Mouse (Mus musculus): Measurements from ENCODE around the gene Trpd52l3. TPM values are rescaled to one million over a fixed set of nuclear protein-coding genes. Genes with fewer than 3 reads are reported as not detected.

Gene Trpd52l3
- polyA plus RNA-seq (2015; fragmentation: Nextera tagmentation; extraction: Ambion mirVana) = not detected in 2 replicates

GRCm38 (mm10) chr19:30003621-30004020 is at the start of gene Trpd52l3:
TSS of gene Trpd52l3 (plus strand) at chr19:30003790.
- WGBS = 94% methylated on average over 9 of the region's 9 CpGs

DNA sequence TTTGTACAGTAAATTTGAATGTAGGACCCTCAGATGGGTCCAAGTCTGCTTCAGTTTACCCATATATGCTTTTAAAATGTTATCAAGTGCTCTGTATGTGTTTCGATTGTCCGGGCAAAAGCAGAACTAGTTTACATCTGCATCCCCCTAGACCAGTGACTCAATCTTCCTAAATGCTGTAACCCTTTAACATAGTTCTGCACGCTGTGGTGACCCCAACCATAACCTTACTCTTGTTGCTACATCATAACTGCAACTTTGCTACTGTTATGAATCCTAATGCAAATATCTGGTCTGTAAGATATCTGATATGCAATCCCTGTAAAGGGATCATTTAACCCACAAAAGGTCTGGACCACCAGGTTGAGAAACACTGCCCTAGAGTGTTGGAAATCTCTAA is 49.8 kb upstream of the Trpd52l3 start:
- Histone ChIP-seq H3K9me3 (no peaks in the 10 kb centered on the region), H3K4me1 (replicated peaks) (0 out of 2 replicates have a peak, but pooled peaks cover 2% of the 10 kb centered on the region), H3K36me3 (no peaks in the 10 kb centered on the region), H3K9ac (no peak overlapping the region), H3K27me3 (no peaks in the 10 kb centered on the region), H3K27ac (no peak overlapping the region), H3K4me2 (no peak overlapping the region), H3K4me3 (no peak overlapping the region)
- WGBS = 96% methylated on average over 3 of the region's 3 CpGs
- no peak for ATAC-seq (ENCODE audit: low FRiP score)

More at GRCm38 (mm10) chr19:30003621-30004020, at the start of gene Trpd52l3:
- H3K27me3 ChIP-seq = no peaks in the 10 kb centered on the region
- H3K4me3 ChIP-seq = no peak within 1 kb of the TSS
- no peak for ATAC-seq (ENCODE audit: low FRiP score)
- no peaks in the 10 kb centered on the region for H3K9me3 ChIP-seq
- peaks cover 7% of the 10 kb centered on the region for H3K4me1 ChIP-seq (replicated peaks)
- H3K9ac ChIP-seq = no peak within 1 kb of the TSS
- H3K27ac ChIP-seq = no peak within 1 kb of the TSS
- H3K4me2 ChIP-seq = no peak within 1 kb of the TSS
- H3K36me3 ChIP-seq = no peaks in the 10 kb centered on the region

DNA sequence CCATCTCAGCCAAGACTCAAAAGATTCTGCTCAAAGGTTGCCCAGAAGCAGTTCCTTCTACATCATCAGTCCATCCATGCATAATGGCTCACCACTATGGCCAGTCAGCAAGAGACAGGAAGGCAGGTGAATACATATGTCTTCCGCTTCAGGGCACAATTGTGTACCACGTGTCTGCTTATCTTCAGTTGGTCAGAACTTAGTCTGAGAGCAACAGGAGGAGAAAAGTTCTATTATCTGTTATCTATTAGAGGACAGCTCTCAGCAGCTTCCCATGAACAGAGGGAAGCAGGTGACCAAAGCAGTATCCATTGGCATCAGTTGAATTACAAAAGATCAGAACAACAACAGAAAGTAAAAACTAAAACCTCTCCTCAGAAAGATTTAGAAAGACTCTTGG is 48.1 kb upstream of the Trpd52l3 start:
- Histone ChIP-seq H3K4me2 (no peak overlapping the region), H3K4me1 (replicated peaks) (no peaks in the 10 kb centered on the region), H3K4me3 (no peak overlapping the region), H3K27me3 (no peaks in the 10 kb centered on the region), H3K36me3 (no peaks in the 10 kb centered on the region), H3K9me3 (no peaks in the 10 kb centered on the region), H3K9ac (no peak overlapping the region), H3K27ac (no peak overlapping the region)
- 90% methylated on average over 2 of the region's 2 CpGs for WGBS
- no peak for ATAC-seq (ENCODE audit: low FRiP score)

GRCm38 (mm10) chr19:29960906-29961305 is 42.7 kb upstream of the Trpd52l3 start:
- ATAC-seq (ENCODE audit: low FRiP score) = no peak
- H3K4me3 ChIP-seq = no peak overlapping the region
- no peaks in the 10 kb centered on the region for H3K27me3 ChIP-seq
- no peak overlapping the region for H3K9ac ChIP-seq
- no peaks in the 10 kb centered on the region for H3K9me3 ChIP-seq
- H3K4me2 ChIP-seq = no peak overlapping the region
- 80% methylated on average over 4 of the region's 4 CpGs for WGBS
- H3K36me3 ChIP-seq = no peaks in the 10 kb centered on the region
- H3K27ac ChIP-seq = no peak overlapping the region
- no peaks in the 10 kb centered on the region for H3K4me1 ChIP-seq (replicated peaks)

GRCm38 (mm10) chr19:29961842-29962241 is 41.7 kb upstream of the Trpd52l3 start:
- 83% methylated on average over 6 of the region's 6 CpGs for WGBS
- Histone ChIP-seq H3K9me3 (peaks cover 4% of the 10 kb centered on the region; the same call in 1 of the 2 replicates), H3K4me2 (no peak overlapping the region), H3K9ac (no peak overlapping the region), H3K27me3 (no peaks in the 10 kb centered on the region), H3K36me3 (no peaks in the 10 kb centered on the region), H3K4me3 (no peak overlapping the region), H3K27ac (no peak overlapping the region), H3K4me1 (replicated peaks) (no peaks in the 10 kb centered on the region)
- no peak for ATAC-seq (ENCODE audit: low FRiP score)

DNA sequence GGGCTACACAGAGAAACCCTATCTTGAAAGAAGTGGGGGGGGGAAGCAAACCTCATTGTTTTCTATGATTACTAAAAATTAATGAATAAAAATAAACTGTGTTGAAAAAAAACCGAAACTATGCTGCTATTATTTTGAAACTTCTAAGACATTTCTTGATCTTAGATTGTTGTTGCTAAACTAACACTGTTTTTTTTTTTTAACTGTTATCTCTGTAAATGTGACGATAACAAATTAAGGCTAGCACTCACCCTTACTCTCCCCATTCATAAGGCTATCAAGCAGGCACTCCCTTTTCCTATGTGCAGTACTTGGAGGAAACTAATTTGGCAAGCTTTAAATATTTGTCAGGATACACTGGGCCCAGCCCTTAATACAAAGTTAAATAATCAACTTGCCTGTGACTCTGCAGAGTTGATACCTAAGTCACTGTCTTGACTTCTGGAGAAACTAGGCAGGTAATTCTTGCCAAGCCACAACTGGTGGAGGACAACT is 39.9 kb upstream of the Trpd52l3 start:
- Histone ChIP-seq H3K9me3 (peaks cover 7% of the 10 kb centered on the region; the same call in 1 of the 2 replicates), H3K27me3 (no peaks in the 10 kb centered on the region), H3K36me3 (no peaks in the 10 kb centered on the region), H3K4me2 (no peak overlapping the region), H3K27ac (no peak overlapping the region), H3K4me1 (replicated peaks) (no peaks in the 10 kb centered on the region), H3K4me3 (no peak overlapping the region), H3K9ac (no peak overlapping the region)
- WGBS = 88% methylated on average over 2 of the region's 2 CpGs
- no peak for ATAC-seq (ENCODE audit: low FRiP score)

GRCm38 (mm10) chr19:29967960-29968359 is 35.6 kb upstream of the Trpd52l3 start:
- H3K9me3 ChIP-seq = peaks cover 7% of the 10 kb centered on the region; the same call in 1 of the 2 replicates
- H3K4me3 ChIP-seq = no peak overlapping the region
- 92% methylated on average over 3 of the region's 3 CpGs for WGBS
- H3K36me3 ChIP-seq = no peaks in the 10 kb centered on the region
- H3K27ac ChIP-seq = no peak overlapping the region
- no peak for ATAC-seq (ENCODE audit: low FRiP score)
- H3K4me1 ChIP-seq (replicated peaks) = no peaks in the 10 kb centered on the region
- no peak overlapping the region for H3K4me2 ChIP-seq
- no peak overlapping the region for H3K9ac ChIP-seq
- H3K27me3 ChIP-seq = no peaks in the 10 kb centered on the region

GRCm38 (mm10) chr19:29973396-29973795 is 30.2 kb upstream of the Trpd52l3 start:
- ATAC-seq (ENCODE audit: low FRiP score) = no peak
- no peaks in the 10 kb centered on the region for H3K4me1 ChIP-seq (replicated peaks)
- no peak overlapping the region for H3K4me3 ChIP-seq
- no peak overlapping the region for H3K9ac ChIP-seq
- no peaks in the 10 kb centered on the region for H3K36me3 ChIP-seq
- 77% methylated on average over 5 of the region's 5 CpGs for WGBS
- no peak overlapping the region for H3K4me2 ChIP-seq
- H3K27me3 ChIP-seq = no peaks in the 10 kb centered on the region
- H3K9me3 ChIP-seq = no peaks in the 10 kb centered on the region; the same call in 1 of the 2 replicates
- no peak overlapping the region for H3K27ac ChIP-seq

- H3K9ac ChIP-seq = no peak overlapping the region
- no peak overlapping the region for H3K27ac ChIP-seq
- H3K4me3 ChIP-seq = no peak overlapping the region
- WGBS = 68% methylated on average over 2 of the region's 2 CpGs
- ATAC-seq (ENCODE audit: low FRiP score) = no peak
- no peak overlapping the region for H3K4me2 ChIP-seq
- H3K36me3 ChIP-seq = no peaks in the 10 kb centered on the region
- H3K27me3 ChIP-seq = no peaks in the 10 kb centered on the region
- no peaks in the 10 kb centered on the region; the same call in 1 of the 2 replicates for H3K9me3 ChIP-seq
- no peaks in the 10 kb centered on the region for H3K4me1 ChIP-seq (replicated peaks)
Measured at GRCm38 (mm10) chr19:29978847-29979246, 24.7 kb upstream of the Trpd52l3 start.

GRCm38 (mm10) chr19:29979452-29980089 is 24.0 kb upstream of the Trpd52l3 start:
- H3K9ac ChIP-seq = no peak overlapping the region
- ATAC-seq (ENCODE audit: low FRiP score) = no peak
- H3K9me3 ChIP-seq = no peaks in the 10 kb centered on the region; the same call in 1 of the 2 replicates
- WGBS = 78% methylated on average over 8 of the region's 8 CpGs
- H3K27me3 ChIP-seq = no peaks in the 10 kb centered on the region
- no peaks in the 10 kb centered on the region for H3K4me1 ChIP-seq (replicated peaks)
- H3K27ac ChIP-seq = no peak overlapping the region
- no peak overlapping the region for H3K4me2 ChIP-seq
- H3K36me3 ChIP-seq = no peaks in the 10 kb centered on the region
- no peak overlapping the region for H3K4me3 ChIP-seq

DNA sequence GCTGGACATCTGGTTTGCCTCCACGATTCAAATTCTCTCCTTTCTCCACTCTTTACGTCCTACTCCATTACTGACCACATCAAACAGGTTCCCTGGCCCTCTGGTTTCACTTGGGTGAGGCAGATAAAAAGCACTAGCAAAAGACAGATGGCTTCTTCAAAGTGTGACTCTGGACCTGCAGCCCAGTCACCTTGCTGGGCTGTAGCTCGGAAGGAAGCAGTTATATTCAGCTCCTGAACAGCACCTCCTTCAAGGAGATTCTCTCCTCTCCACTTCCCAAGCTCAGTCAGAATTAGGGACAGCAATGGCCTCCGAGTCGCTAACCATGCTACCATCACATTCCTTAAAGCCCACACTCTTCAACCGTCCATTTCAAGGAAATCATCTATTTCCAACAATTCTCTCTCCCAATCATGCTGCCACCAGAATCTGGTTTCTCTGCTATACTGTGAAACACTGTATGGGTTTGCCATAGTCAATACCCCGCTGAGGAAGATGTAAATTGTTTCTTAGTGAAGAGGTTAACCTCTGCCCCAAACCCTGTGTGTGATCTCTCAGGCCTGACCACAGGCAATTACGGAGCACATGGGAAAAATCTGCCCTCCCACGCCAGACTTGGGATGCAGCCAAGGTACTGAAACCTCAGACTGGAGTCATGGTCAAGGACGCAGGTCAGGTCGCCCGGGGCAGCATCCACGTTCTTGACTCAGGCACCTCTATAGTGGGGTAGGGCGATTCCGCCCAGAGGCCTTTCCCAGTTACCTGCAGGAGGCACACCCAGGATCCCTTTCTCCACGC is 19.2 kb upstream of the Trpd52l3 start:
- Histone ChIP-seq H3K4me1 (replicated peaks) (no peaks in the 10 kb centered on the region), H3K9me3 (no peaks in the 10 kb centered on the region), H3K4me2 (no peak overlapping the region), H3K27ac (no peak overlapping the region), H3K27me3 (no peaks in the 10 kb centered on the region), H3K9ac (no peak overlapping the region), H3K36me3 (no peaks in the 10 kb centered on the region), H3K4me3 (no peak overlapping the region)
- ATAC-seq (ENCODE audit: low FRiP score) = no peak
- 73% methylated on average over 16 of the region's 16 CpGs for WGBS

DNA sequence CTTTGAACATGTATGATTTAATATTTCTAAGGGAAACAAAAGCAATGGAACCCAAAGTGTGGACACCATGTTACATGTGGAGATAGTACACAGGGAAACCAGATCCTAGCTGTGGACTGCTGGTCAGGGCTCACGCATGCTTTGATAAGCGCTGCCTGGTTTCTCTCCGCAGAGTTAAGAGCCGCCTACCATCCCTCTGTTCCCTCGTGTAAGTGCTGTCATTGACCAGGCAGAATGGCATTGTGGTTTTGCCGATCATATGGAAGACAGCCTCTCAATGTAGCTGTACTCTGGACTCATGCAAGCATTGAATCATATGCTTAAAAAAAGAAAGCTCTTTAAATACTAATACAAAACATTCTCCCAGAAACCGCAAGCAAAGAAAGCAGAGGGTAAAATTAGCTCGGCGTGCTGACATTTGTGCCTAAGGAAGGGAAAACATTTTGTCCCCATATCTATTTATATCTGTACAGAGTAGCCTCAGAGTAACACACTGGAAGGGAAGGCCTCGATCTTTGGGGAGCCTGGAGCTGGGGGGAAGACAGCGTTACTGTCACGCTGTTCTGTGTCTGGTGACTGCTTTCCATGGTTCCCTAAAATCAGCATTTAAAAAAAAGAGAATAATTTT is 17.0 kb upstream of the Trpd52l3 start:
- 88% methylated on average over 12 of the region's 12 CpGs for WGBS
- no peaks in the 10 kb centered on the region for H3K27me3 ChIP-seq
- H3K4me3 ChIP-seq = no peak overlapping the region
- no peaks in the 10 kb centered on the region for H3K4me1 ChIP-seq (replicated peaks)
- no peaks in the 10 kb centered on the region for H3K9me3 ChIP-seq
- H3K36me3 ChIP-seq = no peaks in the 10 kb centered on the region
- no peak for ATAC-seq (ENCODE audit: low FRiP score)
- no peak overlapping the region for H3K4me2 ChIP-seq
- no peak overlapping the region for H3K9ac ChIP-seq
- H3K27ac ChIP-seq = no peak overlapping the region
